Mouse (Mus musculus) CH12.LX (cell line): ENCODE measurements around the gene Hic2. TPM values are rescaled to one million over a fixed set of nuclear protein-coding genes. Genes with fewer than 3 reads are reported as not detected.

Source experiments
- DNase-seq: peaks from one replicate; pipeline ENCODE4 v3.0.0-alpha.2; 2013; ENCODE audit errors: extremely low read depth
- H3K27ac ChIP-seq: 2 replicates; pipeline ENCODE4 v1.5.1; 2012; ENCODE audit warnings: low read depth, mild to moderate bottlenecking, control low read depth, moderate library complexity; ENCODE audit not compliant: insufficient read depth
- H3K27me3 ChIP-seq: replicated peaks from 2 replicates; pipeline ENCODE3; 2012; ENCODE audit warnings: inconsistent platforms
- H3K36me3 ChIP-seq, 2 experiments: replicated peaks in 1 of 2; 2 replicates each; pipeline versions ENCODE3 to v1.6.1; 2012; ENCODE audit warnings: inconsistent platforms in 1 of 2, low read length in 1 of 2, mild to moderate bottlenecking in 1 of 2, mixed read lengths in 1 of 2, moderate library complexity in 1 of 2; ENCODE audit not compliant: control insufficient read depth in 1 of 2, insufficient read depth in 1 of 2
- H3K4me1 ChIP-seq, 2 experiments: 2 replicates each; pipeline ENCODE4 v1.6.1; 2012; ENCODE audit warnings: inconsistent platforms in 1 of 2, moderate library complexity in 1 of 2; ENCODE audit not compliant: insufficient read depth in 2 of 2, control insufficient read depth in 1 of 2
- H3K4me2 ChIP-seq: 2 replicates; pipeline ENCODE4 v1.6.1; 2012; ENCODE audit warnings: low read depth, mild to moderate bottlenecking, control low read depth; ENCODE audit not compliant: poor library complexity, insufficient read depth, severe bottlenecking
- H3K4me3 ChIP-seq, 3 experiments: fragments of 150-350 bp in 1 of 3; sonication (generic) in 1 of 3; replicated peaks in 1 of 3; 2 replicates each; pipeline versions ENCODE3 to v1.5.1; 2011 to 2012; ENCODE audit warnings: low read depth in 2 of 3, low read length in 2 of 3, mild to moderate bottlenecking in 2 of 3, moderate library complexity in 2 of 3, control low read depth in 1 of 3, improper control_type of control experiment in 1 of 3, inconsistent platforms in 1 of 3, mixed read lengths in 1 of 3; ENCODE audit not compliant: poor library complexity in 1 of 3
- H3K79me2 ChIP-seq: replicated peaks from 2 replicates; pipeline ENCODE4 v1.6.1; 2012; ENCODE audit warnings: mild to moderate bottlenecking, moderate library complexity; ENCODE audit not compliant: control insufficient read depth, poor library complexity, insufficient read depth, severe bottlenecking; ENCODE audit errors: extremely low read depth
- H3K9ac ChIP-seq: 2 replicates; pipeline ENCODE4 v1.6.1; 2012; ENCODE audit warnings: low read depth, mild to moderate bottlenecking, control low read depth, moderate library complexity; ENCODE audit not compliant: insufficient read depth
- H3K9me3 ChIP-seq: replicated peaks from 2 replicates; pipeline ENCODE3; 2012; ENCODE audit warnings: low read length, inconsistent platforms, mixed read lengths
- CHD2 ChIP-seq: IDR thresholded peaks from 2 replicates; pipeline ENCODE4 v1.6.1; 2011; ENCODE audit warnings: low read length, improper control_type of control experiment
- E2F4 ChIP-seq: IDR thresholded peaks from 2 replicates; pipeline ENCODE4 v1.6.1; 2011; ENCODE audit warnings: low read depth, low read length, improper control_type of control experiment; ENCODE audit not compliant: insufficient replicate concordance
- EP300 ChIP-seq: IDR thresholded peaks from 2 replicates; pipeline ENCODE4 v1.6.1; 2011; ENCODE audit warnings: low read length, improper control_type of control experiment
- GABPA ChIP-seq: IDR thresholded peaks from 2 replicates; pipeline ENCODE4 v1.6.1; 2012; ENCODE audit warnings: low read depth, low read length, improper control_type of control experiment, inconsistent platforms; ENCODE audit not compliant: insufficient replicate concordance
- KAT2A ChIP-seq: IDR thresholded peaks from 2 replicates; pipeline ENCODE4 v1.6.1; 2012; ENCODE audit warnings: low read length, improper control_type of control experiment, inconsistent platforms; ENCODE audit not compliant: insufficient replicate concordance
- MAFK ChIP-seq: IDR thresholded peaks from 2 replicates; pipeline ENCODE4 v1.6.1; 2011; ENCODE audit warnings: low read length, improper control_type of control experiment; ENCODE audit not compliant: insufficient replicate concordance
- MAX ChIP-seq: IDR thresholded peaks from 2 replicates; pipeline ENCODE4 v1.6.1; 2011; ENCODE audit warnings: low read length, improper control_type of control experiment
- MAZ ChIP-seq: IDR thresholded peaks from 2 replicates; pipeline ENCODE4 v1.6.1; 2012; ENCODE audit warnings: low read depth, mild to moderate bottlenecking, inconsistent platforms, low read length, improper control_type of control experiment, moderate library complexity
- MEF2A ChIP-seq: IDR thresholded peaks from 2 replicates; pipeline ENCODE4 v1.6.1; 2014; ENCODE audit warnings: low read depth, mild to moderate bottlenecking, inconsistent platforms, low read length, improper control_type of control experiment, borderline replicate concordance
- MXI1 ChIP-seq: IDR thresholded peaks from 2 replicates; pipeline ENCODE4 v1.6.1; 2011; ENCODE audit warnings: mild to moderate bottlenecking, low read depth, low read length, improper control_type of control experiment
- MYC ChIP-seq: IDR thresholded peaks from 2 replicates; pipeline ENCODE4 v1.6.1; 2011; ENCODE audit warnings: low read depth, mild to moderate bottlenecking, improper control_type of control experiment, low read length
- NRF1 ChIP-seq: IDR thresholded peaks from 2 replicates; pipeline ENCODE4 v1.6.1; 2014; ENCODE audit warnings: low read depth, mild to moderate bottlenecking, inconsistent platforms, low read length, improper control_type of control experiment, moderate library complexity
- POLR2A ChIP-seq: IDR thresholded peaks from 2 replicates; pipeline ENCODE4 v1.6.1; 2011; ENCODE audit warnings: low read depth, mild to moderate bottlenecking, improper control_type of control experiment, low read length
- POLR2AphosphoS2 ChIP-seq: IDR thresholded peaks from 2 replicates; pipeline ENCODE4 v1.6.1; 2011; ENCODE audit warnings: low read depth, low read length, improper control_type of control experiment
- RAD21 ChIP-seq: IDR thresholded peaks from 2 replicates; pipeline ENCODE4 v1.6.1; 2011; ENCODE audit warnings: low read depth, mild to moderate bottlenecking, low read length, improper control_type of control experiment, moderate library complexity
- SIN3A ChIP-seq: IDR thresholded peaks from 2 replicates; pipeline ENCODE4 v1.6.1; 2012; ENCODE audit warnings: low read length, improper control_type of control experiment, inconsistent platforms
- SMC3 ChIP-seq: IDR thresholded peaks from 2 replicates; pipeline ENCODE4 v1.6.1; 2011; ENCODE audit warnings: low read depth, low read length, improper control_type of control experiment
- TCF12 ChIP-seq: IDR thresholded peaks from 2 replicates; pipeline ENCODE4 v1.6.1; 2014; ENCODE audit warnings: low read depth, mild to moderate bottlenecking, inconsistent platforms, low read length, improper control_type of control experiment
- UBTF ChIP-seq: IDR thresholded peaks from 2 replicates; pipeline ENCODE4 v1.6.1; 2012; ENCODE audit warnings: low read depth, mild to moderate bottlenecking, inconsistent platforms, low read length, improper control_type of control experiment, moderate library complexity
- USF1 ChIP-seq: IDR thresholded peaks from 2 replicates; pipeline ENCODE4 v1.6.1; 2014; ENCODE audit warnings: low read depth, mild to moderate bottlenecking, inconsistent platforms, low read length, improper control_type of control experiment
- USF2 ChIP-seq: conservative IDR thresholded peaks from 2 replicates; pipeline ENCODE4 v1.6.1; 2011; ENCODE audit warnings: low read depth, low read length, improper control_type of control experiment
- ZKSCAN1 ChIP-seq: IDR thresholded peaks from 2 replicates; pipeline ENCODE4 v1.6.1; 2012; ENCODE audit warnings: low read depth, inconsistent platforms, low read length, improper control_type of control experiment, borderline replicate concordance
- ZNF384 ChIP-seq: IDR thresholded peaks from 2 replicates; pipeline ENCODE4 v1.6.1; 2012; ENCODE audit warnings: low read depth, low read length, improper control_type of control experiment, inconsistent platforms
- dilution Hi-C: fragments of 300-500 bp; cut with MboI; formaldehyde crosslinking; loops from 2 replicates; pipeline ENCODE4 v1.14.3; 2020; ENCODE audit warnings: low sequenced_read_pairs; ENCODE audit not compliant: extremely low pct_unique_long_range_greater_than_20kb, extremely low pct_ligation_motif_present
- in situ Hi-C: fragments of 300-500 bp; cut with MboI; formaldehyde crosslinking; loops from 3 replicates; pipeline ENCODE4 v1.14.3; 2019; ENCODE audit warnings: low sequenced_read_pairs, low pct_ligation_motif_present, low pct_unique_long_range_greater_than_20kb, mixed read lengths
- polyA plus RNA-seq: library from polyadenylated mRNA; unstranded; fragments of >175 nt; gene quantifications from 2 replicates; pipeline ENCODE4 v1.2.1, GENCODE M21; 2012; ENCODE audit warnings: low read depth; ENCODE audit not compliant: insufficient read length
- total RNA-seq, 2 experiments: library from RNA; depleted of rRNA; stranded (reverse); fragments of 300-350 nt in 1 of 2; fragments of >200 nt in 1 of 2; gene quantifications; 2 replicates each; pipeline ENCODE4 v1.2.3; 2012 to 2014

The Hic2 gene
- total and polyA plus RNA-seq, 3 experiments: 6.2 to 9.6 (median 8.1) TPM

- Histone ChIP-seq H3K4me3 (no peak overlapping the region), H3K4me2 (no peak overlapping the region)
- dilution Hi-C loops: no loop called here
These were observed 16.3 kb upstream of the Hic2 start for GRCm38 (mm10) chr16:17216934-17217633.

GRCm38 (mm10) chr16:17220127-17220733, 13.1 kb upstream of the Hic2 start:
- Histone ChIP-seq H3K27me3 (peaks cover under 1% of the 10 kb centered on the region), H3K79me2 (no peaks in the 10 kb centered on the region), H3K27ac (no peak overlapping the region), H3K9ac (no peak overlapping the region), H3K4me2 (no peak overlapping the region), H3K36me3 (no peaks in the 10 kb centered on the region), H3K4me1 (peaks cover 7 to 19% of the 10 kb centered on the region in 2 experiments; a peak in 3 of 4 replicates), H3K9me3 (no peaks in the 10 kb centered on the region), H3K4me3 (no peak overlapping the region)
- dilution Hi-C loops (no loop called here), in situ Hi-C loops (no loop called here)
- no peak for DNase-seq
- no peak for TF ChIP-seq ZKSCAN1
- no peak for TF ChIP-seq MAZ
- TF ChIP-seq MYC: no peak
- no peak for TF ChIP-seq KAT2A
- TF ChIP-seq MEF2A: no peak
- no peak for TF ChIP-seq USF2
- no peak for TF ChIP-seq SIN3A
- TF ChIP-seq NRF1: no peak
- TF ChIP-seq CHD2: peak; percentile 44; the same call in 1 of the 2 replicates
- TF ChIP-seq ZNF384: no peak
- TF ChIP-seq E2F4: no peak
- 0 out of 2 replicates have a peak, but pooled peaks have one; percentile 19 for TF ChIP-seq TCF12
- TF ChIP-seq UBTF: no peak
- no peak for TF ChIP-seq USF1
- no peak for TF ChIP-seq MAFK
- TF ChIP-seq RAD21: no peak

More at GRCm38 (mm10) chr16:17216934-17217633, 16.3 kb upstream of the Hic2 start:
- no peak for DNase-seq
- H3K4me1 ChIP-seq: peaks cover 7 to 18% of the 10 kb centered on the region in 2 experiments; a peak in 3 of 4 replicates
- TF ChIP-seq EP300 (no peak), POLR2AphosphoS2 (no peak), SMC3 (no peak), CHD2 (no peak), POLR2A (no peak), GABPA (no peak), USF2 (no peak), MYC (no peak), MAX (no peak), SIN3A (no peak), MXI1 (no peak), ZNF384 (no peak)
- no peaks in the 10 kb centered on the region for H3K79me2 ChIP-seq
- no peak overlapping the region for H3K9ac ChIP-seq
- no peaks in the 10 kb centered on the region for H3K9me3 ChIP-seq
- H3K36me3 ChIP-seq: no peaks in the 10 kb centered on the region
- H3K27ac ChIP-seq: no peak overlapping the region
- in situ Hi-C loops: no loop called here
- no peaks in the 10 kb centered on the region for H3K27me3 ChIP-seq
